Mouse (Mus musculus) lung, postnatal 25 days (tissue): ENCODE measurements at regions not wholly inside any gene's neighbourhood (a gene's known extent, or its start where the extent isn't known, plus 50 kb on each side); places are given as distances from the start of the nearest gene placed in this dataset.
A peak's percentile ranks its signal among the peaks of the same experiment; 100 is the strongest.
"Not testable (repeated sequence)": the region's sequence is repeated elsewhere in the genome, so short reads cannot be mapped to it uniquely, and the experiment has no call there.

Experiments
- DNase-seq: peaks from one replicate; pipeline ENCODE4 v3.0.0; 2022; ENCODE audit warnings: low spot score

DNA sequence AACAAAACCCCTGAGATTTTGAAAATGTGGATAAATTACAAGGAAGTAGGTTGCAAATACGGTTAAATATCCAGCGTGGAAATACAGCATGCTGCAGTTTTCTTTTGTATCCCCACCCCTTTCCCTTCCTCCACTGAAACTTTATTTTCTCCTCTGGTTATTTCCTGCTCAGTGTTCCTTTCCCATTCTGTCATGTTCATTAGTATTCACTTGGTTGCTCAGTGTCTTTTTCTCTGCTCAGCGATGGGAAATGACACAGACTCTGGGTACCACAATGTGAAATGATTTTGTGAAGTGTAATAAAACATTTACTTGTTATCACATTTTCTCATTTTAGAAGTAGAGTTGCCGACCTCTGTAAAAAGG lies 169.6 kb upstream of the Col8a1 start:
- no peak for DNase-seq

DNA sequence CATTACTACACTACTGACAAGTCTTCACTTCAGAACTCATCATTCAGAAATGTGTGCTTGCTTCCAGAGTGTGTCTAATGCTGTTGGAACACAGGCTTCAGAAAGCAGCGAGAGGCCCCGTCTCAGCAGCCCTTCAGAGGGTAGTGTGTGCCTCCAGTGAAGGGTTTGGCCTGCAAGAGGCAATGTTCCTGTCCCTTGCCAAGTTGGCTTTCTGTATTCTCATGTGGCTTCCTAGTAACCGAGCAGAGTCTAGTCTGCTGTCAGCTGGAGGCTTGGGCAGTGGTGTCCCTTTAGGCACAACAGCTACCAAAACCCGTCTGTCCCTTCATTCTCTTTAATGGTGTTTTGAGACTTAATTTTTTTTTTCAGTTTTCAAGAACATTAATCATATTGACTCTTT lies 173.3 kb upstream of the Col8a1 start:
- peak; percentile 12 for DNase-seq

DNA sequence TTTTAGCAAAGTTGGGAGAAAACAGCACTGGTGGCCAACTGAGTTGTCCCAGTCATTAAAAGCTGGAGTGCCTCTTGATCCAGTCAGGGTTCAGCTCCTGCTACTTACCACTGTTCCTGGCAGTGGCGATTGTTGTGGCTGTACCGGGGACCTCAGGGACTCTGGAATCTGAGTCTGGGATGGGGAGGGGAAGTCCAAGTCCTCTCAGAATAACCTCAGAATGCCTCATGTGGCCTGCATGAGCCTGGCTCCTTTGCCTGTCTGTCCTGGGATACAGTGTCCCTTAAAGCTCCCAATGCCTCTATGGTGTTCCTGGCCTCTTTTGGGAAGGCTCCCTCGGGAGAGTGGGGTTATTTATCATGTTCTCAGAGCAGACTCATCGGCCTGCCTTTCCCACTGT lies 173.8 kb upstream of the Col8a1 start:
- DNase-seq, result peak; percentile 18

DNA sequence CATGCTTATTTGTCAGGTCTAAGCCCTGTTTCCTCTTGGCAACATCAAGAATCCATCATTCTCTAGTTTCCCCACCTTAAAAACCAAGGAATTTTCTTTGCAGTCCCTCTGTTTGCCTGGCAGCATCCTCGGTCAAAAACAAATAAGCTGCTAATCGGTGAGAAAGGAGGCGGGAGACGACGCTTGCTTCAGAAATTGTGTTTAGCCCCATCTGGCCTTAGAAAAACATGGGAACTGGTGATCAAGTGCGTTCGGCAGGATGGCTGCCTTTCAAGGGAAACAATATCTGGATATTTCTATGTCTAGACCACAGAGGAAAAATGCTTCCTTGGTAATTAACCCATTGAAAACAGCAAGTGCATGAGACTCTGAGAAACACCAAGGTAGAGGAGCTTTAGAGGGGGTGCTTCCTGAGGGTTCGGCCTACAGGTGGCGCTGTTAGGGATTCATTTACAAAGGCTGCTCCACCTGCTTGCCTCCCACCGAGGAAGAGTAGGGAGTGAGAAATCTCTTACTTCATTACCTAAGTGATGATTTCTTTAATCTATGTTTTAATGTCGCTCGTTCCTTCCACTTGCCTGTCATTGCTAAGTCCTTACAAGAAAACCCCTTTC lies 174.7 kb upstream of the Col8a1 start:
- DNase-seq, result no peak

DNA sequence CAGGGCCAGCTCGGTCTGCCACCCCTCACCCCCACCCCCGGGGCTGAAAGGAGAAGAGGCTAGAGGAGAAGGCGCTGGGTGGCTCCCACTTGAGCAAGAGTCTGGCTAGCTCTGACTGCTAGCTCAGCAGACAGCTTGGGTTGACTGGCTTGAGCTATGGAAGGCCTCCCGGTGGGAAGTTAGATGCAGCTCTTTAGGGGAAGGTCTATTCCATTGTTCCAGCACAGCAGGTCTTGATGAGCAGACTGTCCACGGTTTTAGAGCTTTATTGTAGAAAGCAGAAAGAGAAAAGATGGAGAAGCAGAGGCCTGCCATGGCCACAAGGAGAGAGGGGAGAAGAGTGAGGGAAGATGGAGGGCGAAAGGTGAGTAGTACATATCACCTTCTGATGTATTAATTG lies 190.9 kb upstream of the Col8a1 start:
- no peak for DNase-seq

DNA sequence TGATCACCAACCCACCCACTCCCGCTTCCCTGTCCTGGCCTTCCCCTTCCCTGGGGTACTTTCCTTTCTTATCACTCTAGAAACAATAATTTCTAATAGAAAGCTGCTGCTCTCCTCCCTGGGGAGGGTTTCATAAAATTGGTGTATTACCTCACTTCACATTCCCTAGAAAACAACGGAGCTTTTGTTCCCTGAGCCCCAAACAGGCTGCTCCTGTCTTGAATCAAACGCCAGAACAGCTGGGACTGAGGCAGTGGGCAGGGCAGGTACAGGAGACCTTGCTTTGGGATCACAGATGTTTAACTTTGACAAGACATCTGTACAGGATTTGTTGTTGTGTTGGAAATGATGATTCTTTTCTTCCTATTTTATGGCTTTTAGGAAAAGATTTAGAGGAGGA lies 192.8 kb upstream of the Col8a1 start:
- DNase-seq, result no peak

DNA sequence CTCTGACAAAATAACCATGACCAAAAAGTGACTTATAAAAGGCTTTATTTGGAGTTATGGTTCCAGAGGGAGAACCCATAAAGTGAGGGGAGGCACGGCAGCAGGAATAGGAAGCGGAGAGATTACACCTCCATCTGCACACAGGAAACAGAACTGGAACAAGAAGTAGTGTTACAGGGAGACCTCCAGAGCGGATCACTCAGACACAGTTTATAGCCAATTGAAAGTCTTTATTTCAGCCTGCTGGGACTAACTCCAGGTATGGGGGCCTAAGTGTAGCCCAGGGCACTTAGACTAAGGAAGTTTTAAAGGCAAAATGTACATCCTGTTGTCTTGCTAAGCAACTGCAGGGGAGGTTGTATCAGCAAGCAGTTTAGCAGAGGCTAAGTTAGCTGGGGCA lies 195.1 kb upstream of the Col8a1 start:
- DNase-seq, result no peak

DNA sequence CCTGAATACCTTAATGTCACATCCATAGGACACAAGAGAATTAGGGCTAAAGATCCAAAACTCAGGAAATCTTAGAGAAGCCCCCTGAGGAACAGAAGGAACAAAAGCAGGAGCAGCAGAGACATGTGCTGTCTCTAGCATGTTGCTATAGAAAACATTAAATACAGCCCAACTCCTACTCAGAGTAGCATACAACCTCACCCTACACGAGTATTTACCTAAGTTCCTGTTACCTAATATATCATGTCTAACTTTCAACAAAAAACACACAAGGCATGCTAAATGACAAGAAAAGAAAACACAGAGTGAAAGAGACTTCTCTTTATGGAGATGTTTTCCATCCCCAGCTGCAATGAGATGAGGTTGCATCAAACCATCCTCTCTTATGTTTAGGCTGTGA lies 216.4 kb upstream of the Col8a1 start:
- DNase-seq, result no peak

DNA sequence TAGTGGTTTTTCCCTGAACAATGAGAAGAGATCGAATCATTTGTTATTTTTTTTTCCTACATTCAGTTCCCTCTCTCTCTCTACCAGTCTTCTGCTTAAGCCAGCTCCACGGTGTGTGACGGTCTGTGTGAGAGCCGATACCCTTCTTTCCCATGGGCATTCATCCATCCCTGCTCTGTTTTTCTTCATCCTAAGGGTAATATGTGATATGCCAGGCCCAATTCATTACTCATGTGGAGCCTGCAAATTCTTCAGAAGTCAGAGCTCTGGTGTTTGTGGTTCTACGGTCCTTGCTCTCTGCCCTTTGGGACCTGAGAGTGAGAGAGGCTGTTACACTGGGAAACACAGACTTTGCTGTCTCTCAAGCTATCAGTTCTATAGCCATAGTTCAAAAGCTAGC lies 229.6 kb upstream of the Col8a1 start:
- peak; percentile 4 for DNase-seq

DNA sequence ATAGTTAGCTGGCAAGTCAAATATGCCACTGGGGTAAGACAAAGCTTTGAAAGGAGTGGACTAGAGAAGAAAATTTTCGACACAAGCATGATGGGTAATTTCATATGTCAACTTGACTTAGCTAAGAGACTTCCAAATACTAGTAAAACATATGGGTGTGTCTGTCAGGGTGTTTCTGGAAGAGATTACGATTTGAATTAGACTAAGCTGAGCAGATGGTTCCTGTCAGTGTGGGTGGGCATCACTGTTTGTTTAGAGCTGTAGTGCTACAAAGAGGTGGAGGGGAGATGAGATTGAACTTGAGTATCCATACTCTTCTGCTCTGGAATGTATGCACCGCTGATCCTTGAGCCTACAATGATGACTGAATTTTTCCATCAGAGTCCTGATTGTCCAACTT lies 251.2 kb upstream of the Col8a1 start:
- DNase-seq, result no peak

DNA sequence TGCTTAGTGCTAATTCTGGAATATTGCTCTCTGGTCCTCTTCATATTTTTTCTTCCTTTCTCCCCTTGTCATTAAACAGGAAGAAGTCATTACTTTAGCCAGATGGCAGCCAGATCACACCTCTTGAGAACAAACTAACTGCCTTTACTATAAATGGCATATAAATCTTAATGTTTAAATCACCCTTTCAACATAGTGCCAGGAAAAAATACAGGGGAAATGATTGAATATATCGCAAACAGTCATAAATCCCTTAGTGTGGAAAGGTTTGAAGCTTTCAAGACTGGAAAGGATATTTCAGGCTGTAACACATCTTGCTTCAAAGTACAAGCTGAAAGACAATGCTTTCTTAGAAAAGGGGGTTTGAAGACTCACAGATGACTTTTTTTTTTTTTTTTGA lies 259.0 kb upstream of the Col8a1 start:
- DNase-seq, result no peak

DNA sequence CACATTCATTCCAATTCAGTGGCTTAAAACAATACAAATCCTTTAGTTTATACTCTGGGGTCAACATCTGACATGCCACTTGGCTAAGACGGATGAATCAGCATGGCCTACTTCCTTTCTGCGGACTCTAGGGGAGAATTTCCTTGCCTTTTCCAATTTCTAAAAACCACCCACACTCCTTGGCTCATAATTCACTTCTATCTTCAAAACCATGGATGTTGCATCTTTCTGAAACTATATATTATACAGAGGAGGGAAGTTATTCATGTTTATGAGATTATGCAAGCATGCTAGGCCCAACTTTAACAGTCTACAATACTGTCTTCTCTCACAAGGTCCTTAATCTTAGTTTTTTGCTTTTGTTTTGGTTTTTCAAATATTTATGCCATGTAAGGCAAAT lies 273.0 kb upstream of the Col8a1 start:
- no peak for DNase-seq

DNA sequence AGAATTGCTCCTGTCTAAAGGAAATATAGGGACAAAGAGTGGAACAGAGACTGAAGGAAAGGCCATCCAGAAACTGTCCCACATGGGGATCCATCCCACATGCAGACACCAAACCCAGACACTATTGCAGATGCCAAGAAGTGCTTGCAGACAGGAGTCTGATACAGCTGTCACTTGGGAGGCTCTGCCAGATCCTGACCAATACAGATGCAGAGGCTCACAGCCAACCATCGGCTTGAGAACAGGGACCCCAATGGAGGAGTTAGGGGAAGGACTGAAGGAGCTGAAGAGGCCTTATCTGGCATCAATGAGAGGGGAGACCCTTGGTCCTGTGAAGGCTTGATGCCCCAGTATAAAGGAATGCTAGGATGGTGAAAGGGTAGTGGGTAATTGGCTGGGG lies 274.0 kb upstream of the Col8a1 start:
- not testable (repeated sequence) for DNase-seq

DNA sequence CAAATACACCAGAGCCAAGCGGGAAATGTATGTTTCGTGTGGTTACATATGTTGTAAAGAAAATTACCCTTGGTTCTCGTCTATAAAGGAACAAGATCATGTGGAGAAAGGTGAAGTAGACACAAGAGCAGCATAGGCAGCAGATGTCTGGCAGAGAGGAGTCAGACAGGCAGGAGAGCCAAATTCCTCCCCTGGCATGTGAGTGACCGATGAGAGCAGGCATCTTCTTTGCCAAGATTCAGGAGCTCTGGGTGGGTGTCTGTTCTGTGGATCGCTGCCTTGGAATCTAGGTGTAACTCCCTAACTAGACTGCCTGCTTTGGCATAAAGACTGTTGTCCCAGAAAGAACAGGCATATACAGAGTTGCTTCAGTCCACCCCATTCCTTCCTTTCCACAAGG lies 275.1 kb upstream of the Col8a1 start:
- DNase-seq, result peak; percentile 0

DNA sequence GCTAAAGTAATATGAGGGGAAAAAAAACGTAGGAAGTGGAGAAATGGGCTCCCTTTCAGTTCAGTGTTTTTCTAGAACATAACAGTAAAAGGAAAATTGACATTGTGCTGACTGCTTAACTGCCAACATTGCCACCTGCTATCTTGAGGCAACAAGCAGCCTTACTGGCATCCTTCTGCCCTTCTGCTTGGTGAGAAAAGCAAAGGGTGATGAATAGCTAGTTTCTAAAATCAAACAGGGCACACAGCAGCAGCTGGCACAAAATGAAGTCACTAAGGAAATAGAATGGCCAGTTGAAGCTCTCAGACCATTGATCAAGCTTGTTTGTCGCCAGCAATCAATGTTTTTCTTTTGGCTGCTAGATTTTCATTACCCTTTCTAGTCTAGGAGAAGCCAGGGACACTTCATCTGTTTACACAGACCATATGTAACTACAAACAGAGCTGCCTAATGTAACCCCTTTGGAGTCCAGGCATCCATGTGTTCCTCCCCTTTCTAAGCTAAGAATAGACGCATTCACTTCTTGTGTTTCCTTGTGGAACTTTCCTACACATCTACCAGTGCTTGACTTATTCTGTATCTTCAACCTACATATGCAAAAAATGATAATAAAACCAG lies 314.2 kb upstream of the Col8a1 start:
- DNase-seq, result no peak

DNA sequence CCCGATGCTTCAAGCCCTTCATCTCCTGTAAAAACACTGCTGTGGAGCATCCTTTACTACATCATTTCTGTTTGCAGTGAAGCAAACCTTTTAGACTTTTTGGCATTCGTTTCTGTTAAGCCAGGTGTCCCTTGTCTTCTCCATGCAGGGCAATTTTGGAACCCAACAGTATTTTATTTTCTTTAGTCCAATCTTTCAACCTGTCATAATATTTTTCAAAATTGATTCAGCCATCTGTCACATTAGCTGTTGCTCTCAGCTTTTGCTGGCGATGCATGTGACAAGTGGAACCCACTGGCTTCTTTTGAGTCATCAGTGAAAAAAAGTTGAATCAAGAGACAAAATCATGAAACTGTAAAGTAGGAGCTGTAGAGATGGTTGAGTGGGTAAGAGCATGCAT lies 317.9 kb upstream of the Col8a1 start:
- DNase-seq, result no peak

DNA sequence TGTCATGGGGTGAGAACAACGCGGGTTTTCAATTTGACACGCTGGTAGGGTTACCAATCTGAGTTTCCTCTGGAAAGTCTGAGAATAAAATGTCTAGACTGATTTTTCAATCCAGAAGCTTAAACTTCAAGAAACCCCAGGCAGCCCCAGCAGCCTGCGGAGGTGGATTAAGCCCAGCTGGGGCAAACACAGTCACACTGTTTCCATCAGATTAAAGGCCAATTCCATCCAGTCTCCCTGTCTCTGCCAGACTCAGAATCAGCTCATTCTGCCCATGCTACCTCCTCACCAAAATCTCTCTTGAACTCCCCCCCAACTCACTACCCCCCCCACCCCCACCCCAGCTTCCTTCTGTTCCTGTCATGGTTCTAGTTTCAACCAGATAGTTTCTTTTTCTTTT lies 307.9 kb upstream of the Dcbld2 start:
- no peak for DNase-seq

DNA sequence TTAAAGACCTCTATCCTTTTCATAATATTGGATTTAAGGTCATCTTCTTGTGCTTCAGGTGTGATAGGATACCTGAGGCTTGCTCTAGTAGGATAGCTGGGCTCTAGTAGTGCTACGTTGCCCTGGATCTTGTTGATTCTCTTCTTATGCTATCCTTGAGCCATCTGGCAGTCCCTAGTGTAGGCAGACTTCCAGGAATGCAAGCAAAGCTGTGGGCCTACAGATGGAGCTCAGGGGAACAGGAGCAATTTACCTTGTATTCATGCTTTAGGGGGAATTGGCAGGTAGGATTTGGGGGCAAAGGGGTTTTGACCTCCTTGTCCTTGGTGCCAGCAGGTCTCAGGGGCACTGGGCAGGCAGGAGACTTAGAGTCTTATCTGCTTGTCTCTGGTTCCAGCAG lies 297.8 kb upstream of the Dcbld2 start:
- DNase-seq, result no peak

DNA sequence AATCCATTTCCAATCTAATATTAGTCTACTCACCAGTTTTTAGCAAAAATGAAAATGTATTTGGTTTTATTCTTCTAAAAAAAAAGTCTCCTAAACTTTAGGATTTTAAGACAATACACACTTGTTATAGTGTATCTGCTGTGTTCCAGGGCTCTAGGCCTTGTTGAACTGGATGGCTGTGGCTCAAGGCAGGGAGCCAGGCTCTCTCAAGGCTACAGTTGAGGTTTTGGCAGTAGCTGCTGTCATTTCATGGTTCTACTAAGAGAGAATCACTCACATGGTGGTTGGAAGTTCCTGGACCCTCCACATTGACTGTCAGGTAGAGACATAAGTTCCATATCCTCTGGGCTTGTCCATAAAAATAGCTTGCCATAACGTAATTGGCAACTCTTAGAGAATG lies 282.2 kb upstream of the Dcbld2 start:
- DNase-seq, result no peak

DNA sequence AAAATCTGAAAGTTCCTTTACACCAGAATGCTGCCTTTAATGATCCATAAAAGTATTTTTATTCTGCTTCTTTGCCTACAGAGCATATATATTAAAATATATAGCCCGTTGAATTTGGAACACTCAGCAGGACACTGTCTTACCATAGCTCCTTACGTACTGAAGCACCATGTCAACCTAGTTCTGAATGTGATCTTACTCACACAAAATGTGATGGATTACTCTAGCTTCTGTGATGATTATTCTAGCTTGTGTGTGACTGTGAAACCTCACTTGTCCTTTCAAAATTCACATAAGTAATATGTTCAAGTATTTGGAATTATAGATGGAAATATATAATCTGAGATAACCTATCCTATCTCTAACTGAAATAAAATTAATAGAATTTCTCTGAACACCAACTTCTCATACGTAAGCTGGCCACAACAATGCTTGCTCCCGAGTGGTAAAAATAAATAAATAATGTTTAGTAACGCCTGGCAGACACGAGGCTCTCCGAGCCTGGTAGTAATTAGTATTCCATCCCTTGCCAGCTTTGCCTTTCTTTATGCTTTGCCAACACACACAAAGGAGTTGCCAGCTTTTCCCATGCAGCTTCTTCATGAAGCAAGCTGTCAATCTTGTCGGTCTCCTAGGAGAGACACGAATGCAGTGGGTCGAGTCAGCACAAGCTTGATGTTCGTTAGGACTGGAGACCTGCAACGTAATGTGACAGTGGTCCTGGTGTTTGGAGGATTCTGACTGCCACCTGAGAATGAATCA lies 271.9 kb upstream of the Dcbld2 start:
- no peak for DNase-seq

DNA sequence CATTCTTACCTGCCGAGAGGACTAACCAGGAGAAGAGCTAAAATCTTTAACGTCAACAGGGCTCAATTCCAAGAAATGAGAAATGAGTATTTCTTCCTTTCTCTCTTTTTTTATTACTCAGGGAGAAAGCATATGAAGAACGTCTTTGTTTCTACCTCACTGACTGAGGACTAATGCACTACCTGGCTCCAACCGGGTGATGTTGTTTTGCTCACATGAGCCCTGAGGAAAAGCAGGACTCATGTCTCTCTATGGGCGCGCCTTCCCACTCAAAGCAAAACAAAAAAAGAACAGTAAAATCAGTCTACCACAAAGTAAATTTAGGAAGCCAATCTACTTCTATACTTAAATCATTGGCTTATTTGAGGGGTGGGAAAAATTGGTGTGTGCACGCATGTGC lies 271.3 kb upstream of the Dcbld2 start:
- no peak for DNase-seq

DNA sequence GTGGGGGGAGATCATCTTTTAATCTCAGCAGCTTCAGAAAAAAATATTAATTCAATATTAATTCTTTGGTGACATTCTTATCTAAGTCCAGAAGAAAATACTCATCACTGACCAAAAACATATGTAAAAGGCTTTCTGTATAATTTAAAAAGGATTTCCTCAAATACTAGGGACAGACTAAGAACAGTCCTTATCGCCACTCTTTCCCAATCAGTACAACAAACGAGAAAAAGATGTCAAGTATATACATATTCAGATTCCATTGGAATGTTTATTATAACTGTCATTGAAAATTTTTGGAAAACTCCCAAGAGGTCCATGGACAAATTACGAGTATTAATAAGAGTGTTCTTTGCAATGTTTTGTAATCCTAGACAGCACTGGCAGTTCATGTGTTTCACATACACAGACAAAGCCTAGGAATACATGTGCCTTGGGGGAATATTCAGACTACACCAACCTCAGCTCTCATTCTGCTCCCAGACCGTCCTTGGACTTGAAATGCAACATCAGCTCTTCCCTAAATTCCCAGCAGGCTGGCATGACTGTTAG lies 270.4 kb upstream of the Dcbld2 start:
- DNase-seq, result no peak

DNA sequence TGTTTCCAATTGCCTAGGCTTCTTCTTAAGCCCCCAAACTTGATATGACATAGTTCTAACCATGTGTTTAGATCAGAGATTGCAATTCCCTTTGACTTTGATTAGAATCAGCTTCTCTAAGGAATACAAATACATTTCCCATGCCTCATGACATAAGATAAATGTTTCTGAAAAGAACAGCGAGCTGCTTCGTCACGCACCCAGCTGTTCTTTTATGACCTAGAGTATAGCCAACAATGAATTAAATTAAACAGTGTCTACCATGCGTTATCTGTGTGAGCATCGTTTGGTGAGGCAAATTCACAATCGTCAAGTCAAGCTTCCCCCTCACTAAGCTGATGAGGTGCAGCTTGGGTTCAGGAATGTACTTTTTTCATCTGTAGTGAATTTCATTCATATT lies 261.8 kb upstream of the Dcbld2 start:
- no peak for DNase-seq

DNA sequence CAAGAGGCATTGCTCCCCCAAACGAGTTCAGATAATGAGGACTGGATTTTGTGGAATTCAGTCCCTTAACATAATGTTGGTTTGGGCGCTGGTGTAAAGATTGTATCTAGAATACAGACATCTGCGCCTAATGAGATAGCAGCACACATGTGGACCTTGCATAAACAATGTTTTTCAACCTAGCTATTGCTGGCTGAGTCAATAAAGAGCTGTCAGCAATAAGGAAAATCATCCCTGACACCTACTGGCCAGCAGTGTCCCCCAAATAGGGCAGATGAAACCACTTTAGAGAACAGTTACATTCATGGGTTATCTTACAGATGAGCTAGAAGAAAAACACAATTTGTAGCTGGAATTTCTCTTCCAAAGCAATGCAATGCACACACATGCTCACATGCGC lies 252.7 kb upstream of the Dcbld2 start:
- no peak for DNase-seq
